Mouse (Mus musculus) bone marrow macrophage, adult 2 months (primary cell): Measurements from ENCODE around the gene D930048N14Rik. TPM values are rescaled to one million over a fixed set of nuclear protein-coding genes. Genes with fewer than 3 reads are reported as not detected.
"Not testable (repeated sequence)": the region's sequence is repeated elsewhere in the genome, so short reads cannot be mapped to it uniquely, and the experiment has no call there.

Source experiments
- H3K27ac ChIP-seq: 2 replicates; pipeline ENCODE4 v1.5.1; 2012; ENCODE audit warnings: low read depth, low read length; ENCODE audit not compliant: insufficient read depth
- H3K4me1 ChIP-seq: 2 replicates; pipeline ENCODE4 v1.6.1; 2012; ENCODE audit warnings: low read length; ENCODE audit not compliant: control insufficient read depth, insufficient read depth
- H3K4me3 ChIP-seq: 2 replicates; pipeline ENCODE4 v1.5.1; 2012; ENCODE audit warnings: mild to moderate bottlenecking, low read length, moderate library complexity; ENCODE audit not compliant: insufficient read depth
- CTCF ChIP-seq: IDR thresholded peaks from 2 replicates; pipeline ENCODE4 v1.5.1; 2012; ENCODE audit warnings: low read depth, mild to moderate bottlenecking, low read length, moderate library complexity
- POLR2A ChIP-seq: IDR thresholded peaks from 2 replicates; pipeline ENCODE4 v1.6.1; 2012; ENCODE audit warnings: mild to moderate bottlenecking, low read depth, low read length, borderline replicate concordance
- polyA plus RNA-seq: library from polyadenylated mRNA; stranded (reverse); fragments of >200 nt; gene quantifications from 2 replicates; pipeline ENCODE4 v1.2.4, GENCODE M21; 2012; ENCODE audit not compliant: missing spikeins, insufficient read depth, insufficient read length

Gene D930048N14Rik
- 8.1 and 9.2 TPM in 2 replicates for polyA plus RNA-seq

GRCm38 (mm10) chr11:51650691-51651515 is at the start of gene D930048N14Rik, which contains the start of gene N4bp3:
TSS of gene D930048N14Rik (plus strand) at chr11:51650954.
TSS of gene N4bp3 (minus strand) at chr11:51650842.
- Histone ChIP-seq H3K4me3 (peak within 1 kb of the TSS; percentile 70), H3K27ac (no peak within 1 kb of the TSS), H3K4me1 (0 out of 2 replicates have a peak, but pooled peaks cover 2% of the 10 kb centered on the region)
- TF ChIP-seq POLR2A (no peak), CTCF (no peak)

DNA sequence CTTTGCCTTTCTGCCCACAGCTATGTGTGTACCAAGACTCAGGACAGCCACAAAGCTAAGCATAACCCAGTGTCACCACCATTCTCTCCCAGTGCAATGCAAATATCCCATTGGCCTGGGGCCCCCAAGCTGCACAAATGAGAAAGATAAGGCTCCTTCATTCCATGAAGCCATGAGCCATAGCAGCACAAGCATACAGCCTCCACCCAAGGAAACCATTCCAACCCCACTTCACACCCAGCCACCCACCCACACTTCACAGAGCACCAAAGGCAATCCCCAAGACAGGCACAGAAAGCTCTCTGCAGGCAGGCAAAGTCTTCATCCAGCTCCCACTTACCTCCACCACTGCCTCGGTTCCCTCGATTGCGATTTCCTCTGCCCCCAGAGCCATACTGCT is 48.5 kb upstream of the D930048N14Rik start:
- H3K4me3 ChIP-seq: no peak overlapping the region
- H3K27ac ChIP-seq: no peak overlapping the region
- no peak for TF ChIP-seq CTCF
- no peak for TF ChIP-seq POLR2A
- H3K4me1 ChIP-seq: peaks cover 6% of the 10 kb centered on the region

DNA sequence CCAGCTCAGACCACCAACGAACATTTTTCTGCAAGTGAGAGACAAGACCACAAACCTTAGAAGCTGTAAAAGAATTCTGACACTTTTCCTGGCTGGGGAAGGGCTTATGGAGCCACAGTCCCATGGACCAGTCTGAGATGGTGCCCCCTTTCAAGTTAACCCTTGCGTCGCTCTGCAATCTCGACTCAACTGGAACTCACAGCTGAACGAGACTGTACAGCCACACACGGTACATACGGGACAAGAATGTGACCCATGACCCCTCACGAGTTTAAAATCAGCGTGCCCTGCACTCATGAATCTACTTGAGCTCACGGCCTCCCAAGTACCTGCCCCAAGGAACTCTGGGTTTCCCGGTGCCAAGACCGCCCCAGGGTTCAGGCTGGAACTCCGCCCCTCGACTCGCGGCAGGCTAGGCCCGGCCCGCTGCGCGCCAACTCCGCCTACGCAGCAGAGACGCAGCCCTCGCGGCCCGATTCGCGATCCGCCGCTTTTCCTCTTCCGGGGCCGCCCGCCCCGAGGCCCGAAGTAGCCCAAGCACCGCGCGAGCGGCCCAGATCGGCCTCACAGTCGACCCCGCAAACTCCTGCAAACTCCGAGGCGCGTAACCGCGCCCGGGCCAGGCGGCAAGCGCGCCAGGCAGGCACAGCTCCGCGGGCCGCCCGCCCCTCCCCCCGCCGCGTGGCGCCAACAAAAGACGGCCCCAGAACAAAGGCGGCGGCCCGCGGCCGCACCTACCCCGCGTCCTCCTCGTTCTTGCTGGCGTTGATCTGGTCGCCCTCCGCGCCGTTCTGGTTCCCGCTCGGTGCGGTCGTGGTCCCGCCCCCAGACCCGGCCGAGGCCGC is 44.9 kb upstream of the D930048N14Rik start:
- H3K27ac ChIP-seq: peak overlapping the region; percentile 89
- H3K4me1 ChIP-seq: peaks cover 9% of the 10 kb centered on the region
- H3K4me3 ChIP-seq: peak overlapping the region; percentile 94
- no peak for TF ChIP-seq POLR2A
- no peak for TF ChIP-seq CTCF

- Histone ChIP-seq H3K4me1 (peaks cover 9% of the 10 kb centered on the region), H3K4me3 (peak within 1 kb of the TSS; percentile 94)
- TF ChIP-seq POLR2A: peak; percentile 93
- TF ChIP-seq CTCF: no peak
Observed at GRCm38 (mm10) chr11:51606447-51607095, 44.2 kb upstream of the D930048N14Rik start, which contains the start of gene Hnrnpab. TSS of gene Hnrnpab (minus strand) at chr11:51606847.

DNA sequence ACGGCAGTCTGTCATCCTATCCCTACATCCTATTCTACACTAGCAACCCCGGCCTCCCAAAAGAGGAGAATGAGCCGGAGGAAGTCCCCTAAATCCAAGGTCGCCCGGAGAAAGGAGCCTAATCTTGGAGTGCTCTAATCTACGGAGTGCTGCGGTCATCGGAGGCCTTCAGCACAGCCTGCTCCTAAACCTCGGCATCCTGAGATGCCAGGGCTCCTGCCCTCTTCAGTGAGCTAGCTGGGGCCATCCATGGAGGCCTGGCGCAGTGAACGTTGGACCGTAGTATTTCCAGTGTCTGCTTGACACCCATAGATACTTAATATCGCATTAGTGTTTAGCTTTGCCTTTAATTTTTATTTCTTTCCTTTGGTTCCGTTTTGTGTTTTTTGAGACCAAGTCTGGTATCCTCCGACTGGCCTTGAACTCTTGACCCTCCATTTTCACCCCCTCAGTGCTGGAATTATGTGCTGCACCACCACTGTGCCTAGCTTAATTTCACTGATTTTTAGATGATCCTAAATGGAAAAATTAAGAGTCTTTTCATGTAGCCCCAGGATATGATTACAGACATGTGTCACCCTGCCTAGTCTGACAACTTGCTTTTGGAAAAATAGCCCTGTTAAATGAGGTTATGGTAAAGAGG is 43.5 kb upstream of the D930048N14Rik start:
- Histone ChIP-seq H3K27ac (peak overlapping the region; percentile 70), H3K4me3 (peak overlapping the region; percentile 94), H3K4me1 (peaks cover 9% of the 10 kb centered on the region)
- TF ChIP-seq POLR2A (no peak), CTCF (no peak)

More at GRCm38 (mm10) chr11:51606447-51607095, 44.2 kb upstream of the D930048N14Rik start, which contains the start of gene Hnrnpab:
- H3K27ac ChIP-seq: peak within 1 kb of the TSS; percentile 89

GRCm38 (mm10) chr11:51609266-51609909 is 41.4 kb upstream of the D930048N14Rik start:
- no peak overlapping the region for H3K27ac ChIP-seq
- no peak overlapping the region for H3K4me3 ChIP-seq
- H3K4me1 ChIP-seq: peaks cover 10% of the 10 kb centered on the region
- TF ChIP-seq CTCF (no peak), POLR2A (no peak)

GRCm38 (mm10) chr11:51609940-51610339 is 40.8 kb upstream of the D930048N14Rik start:
- not testable (repeated sequence) for H3K27ac ChIP-seq, H3K4me3 ChIP-seq
- peaks cover 12% of the 10 kb centered on the region for H3K4me1 ChIP-seq

- peaks cover 18% of the 10 kb centered on the region for H3K4me1 ChIP-seq
Observed at GRCm38 (mm10) chr11:51614256-51614655, 36.5 kb upstream of the D930048N14Rik start.

GRCm38 (mm10) chr11:51615129-51615528 is 35.6 kb upstream of the D930048N14Rik start:
- TF ChIP-seq CTCF: no peak
- no peak for TF ChIP-seq POLR2A
- H3K4me1 ChIP-seq: peaks cover 16% of the 10 kb centered on the region
- peak overlapping the region; percentile 86 for H3K27ac ChIP-seq
- H3K4me3 ChIP-seq: peak overlapping the region; percentile 58

More at GRCm38 (mm10) chr11:51614256-51614655, 36.5 kb upstream of the D930048N14Rik start:
- no peak overlapping the region for H3K27ac ChIP-seq
- TF ChIP-seq CTCF (no peak), POLR2A (no peak)
- H3K4me3 ChIP-seq: no peak overlapping the region
